Mouse (Mus musculus) layer of hippocampus, adult 9-11 months (tissue): ENCODE measurements at regions not wholly inside any gene's neighbourhood (a gene's known extent, or its start where the extent isn't known, plus 50 kb on each side); places are given as distances from the start of the nearest gene placed in this dataset.

Source experiments
- DNase-seq: peaks from one replicate; pipeline ENCODE4 v3.0.0; 2022

GRCm38 (mm10) chr3:159689743-159690142 is 90.8 kb downstream of the Rpe65 start:
- DNase-seq = no peak

- no peak for DNase-seq
Measured at GRCm38 (mm10) chr3:159724340-159725119, 114.9 kb upstream of the Wls start.

GRCm38 (mm10) chr3:159732201-159732600 is 107.3 kb upstream of the Wls start:
- DNase-seq = peak; percentile 4

- DNase-seq = peak; percentile 3
Measured at GRCm38 (mm10) chr3:159733141-159733540, 106.3 kb upstream of the Wls start.

- no peak for DNase-seq
Measured at GRCm38 (mm10) chr3:159734547-159734946, 104.9 kb upstream of the Wls start.

GRCm38 (mm10) chr3:159736070-159736469 is 103.4 kb upstream of the Wls start:
- DNase-seq = no peak

- DNase-seq = no peak
Measured at GRCm38 (mm10) chr3:159740600-159741279, 98.7 kb upstream of the Wls start.

- DNase-seq = no peak
Measured at GRCm38 (mm10) chr3:159741816-159742215, 97.7 kb upstream of the Wls start.

- DNase-seq = no peak
Measured at GRCm38 (mm10) chr3:159759740-159760139, 79.7 kb upstream of the Wls start.

- DNase-seq = no peak
Measured at GRCm38 (mm10) chr3:159760293-159760692, 79.2 kb upstream of the Wls start.

- DNase-seq = no peak
Measured at GRCm38 (mm10) chr3:159760949-159761348, 78.5 kb upstream of the Wls start.

- no peak for DNase-seq
Measured at GRCm38 (mm10) chr3:159782222-159782844, 57.1 kb upstream of the Wls start.

GRCm38 (mm10) chr3:159787776-159788175 is 51.7 kb upstream of the Wls start:
- DNase-seq = no peak
